Mouse (Mus musculus): ENCODE measurements around the gene Traf1.

DNA sequence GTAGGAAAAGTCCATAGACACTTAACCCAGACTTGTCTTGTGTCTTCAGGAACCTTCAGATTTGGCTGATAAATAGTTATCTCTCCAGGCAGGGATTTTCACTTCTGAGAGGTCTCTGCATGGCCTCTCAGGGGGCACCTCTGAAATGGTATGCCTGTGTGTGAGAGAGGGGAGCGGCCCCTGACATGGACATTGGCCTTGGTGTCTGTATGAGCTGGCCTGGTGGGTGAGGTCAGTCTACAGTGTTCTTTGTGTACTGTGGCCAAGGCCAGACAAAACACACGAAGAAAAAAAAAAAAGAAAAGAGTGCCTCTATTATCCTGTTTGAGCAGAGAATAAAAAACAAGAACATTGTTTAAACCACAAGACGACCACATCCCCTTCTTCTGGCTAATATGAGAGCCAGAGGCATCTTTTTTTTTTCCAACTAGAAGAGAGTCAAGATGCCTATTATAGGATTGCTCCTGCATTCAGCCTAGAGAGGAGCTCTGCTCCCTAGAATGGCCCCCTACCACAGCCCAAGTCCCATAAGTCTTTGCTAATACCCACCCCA, 18.0 kb upstream of the Traf1 start:
- no peak for TF ChIP-seq POLR2A (IDR thresholded peaks at IDR 0.05; ENCODE audit: low read depth, low read length)
- TF ChIP-seq CTCF (IDR thresholded peaks at IDR 0.05; ENCODE audit: borderline replicate concordance, insufficient read depth, low read length): no peak
